Mouse (Mus musculus) olfactory bulb, adult 2 months (tissue): Measurements from ENCODE around the gene Pde4b. TPM values are rescaled to one million over a fixed set of nuclear protein-coding genes. Genes with fewer than 3 reads are reported as not detected.

Experiments used
- H3K27ac ChIP-seq: fragments of 200-500 bp; 2 replicates; pipeline ENCODE4 v1.5.1; 2012; ENCODE audit warnings: low read depth, low read length; ENCODE audit not compliant: insufficient read depth
- H3K4me1 ChIP-seq: fragments of 200-500 bp; 2 replicates; pipeline ENCODE4 v1.6.1; 2012; ENCODE audit warnings: low read length; ENCODE audit not compliant: control insufficient read depth, insufficient read depth
- H3K4me3 ChIP-seq: fragments of 200-500 bp; 2 replicates; pipeline ENCODE4 v1.5.1; 2012; ENCODE audit warnings: mild to moderate bottlenecking, low read depth, low read length, moderate library complexity; ENCODE audit not compliant: insufficient read depth
- CTCF ChIP-seq: fragments of 200-500 bp; IDR thresholded peaks from 2 replicates; pipeline ENCODE4 v1.5.1; 2012; ENCODE audit warnings: low read depth, mild to moderate bottlenecking, low read length, moderate library complexity; ENCODE audit not compliant: insufficient read depth
- POLR2A ChIP-seq: fragments of 200-500 bp; IDR thresholded peaks from 2 replicates; pipeline ENCODE4 v1.6.1; 2012; ENCODE audit warnings: mild to moderate bottlenecking, low read depth, low read length, moderate library complexity; ENCODE audit not compliant: insufficient read depth
- WGBS: fragments of 180-500 bp; shearing (Covaris S2); methylation state at CpG from one replicate; pipeline ENCODE4 v1.1.7; 2018; 5-methylcytosine and 5-hydroxymethylcytosine counted together
- polyA plus RNA-seq: library from polyadenylated mRNA; stranded (reverse); fragments of >200 nt; gene quantifications from 2 replicates; pipeline ENCODE4 v1.2.4, GENCODE M21; 2012; ENCODE audit warnings: low replicate concordance; ENCODE audit not compliant: missing spikeins, insufficient read depth, insufficient read length

Pde4b gene
- polyA plus RNA-seq, 1 experiment = not detected

DNA sequence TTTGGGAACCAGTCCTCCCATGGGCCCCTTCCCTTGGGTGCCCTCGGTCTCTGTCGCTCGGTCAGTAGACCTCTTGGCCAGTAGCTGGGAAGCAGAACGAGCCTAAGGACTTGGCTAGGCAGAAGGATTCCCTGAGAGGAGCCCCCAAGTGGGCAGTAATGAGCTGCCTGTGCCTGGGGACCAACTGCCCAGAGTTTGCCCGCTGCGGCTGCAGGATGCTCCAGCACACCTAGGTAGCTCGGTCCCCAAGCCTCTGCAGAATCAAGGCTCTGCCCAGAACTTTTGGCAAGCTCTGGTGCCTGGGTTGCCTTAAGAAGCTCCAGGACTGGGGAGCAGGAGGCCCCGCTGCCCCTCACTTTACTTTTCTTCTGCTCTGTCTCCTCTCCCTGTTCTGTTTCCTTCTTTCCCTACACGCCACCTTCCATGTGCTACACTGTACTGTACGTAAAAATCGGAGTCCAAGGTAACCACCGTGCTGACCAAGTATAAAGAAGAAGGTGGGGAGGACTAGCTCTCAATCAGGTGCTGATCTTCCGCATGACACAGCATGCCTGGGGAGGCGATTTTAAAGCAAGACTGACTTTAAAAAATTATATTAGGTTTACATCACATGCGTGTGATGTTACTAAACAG, 1.0 kb downstream of the Pde4b start:
- WGBS = 26% methylated on average over 15 of the region's 15 CpGs
- H3K27ac ChIP-seq = no peak overlapping the region
- TF ChIP-seq CTCF (no peak), POLR2A (no peak)

DNA sequence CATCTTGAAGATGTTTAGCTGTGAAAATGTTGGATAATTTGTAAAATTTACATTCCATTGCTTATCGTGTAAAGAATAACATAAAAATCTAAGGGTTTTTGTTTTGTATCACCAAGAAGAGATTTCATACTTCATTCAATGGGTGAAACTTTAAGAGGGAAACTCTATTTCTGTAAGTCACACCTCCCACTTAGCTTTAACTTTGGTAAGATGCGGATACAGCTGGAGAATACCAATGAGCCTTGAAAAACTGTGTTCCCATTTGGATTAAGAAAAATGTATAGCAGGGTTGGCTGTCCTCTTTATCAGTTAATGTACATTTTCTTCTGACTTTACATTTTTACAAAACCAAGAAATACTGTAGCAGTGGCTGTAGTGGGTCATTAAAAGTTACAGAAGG, 8.5 kb downstream of the Pde4b start:
- no peaks in the 10 kb centered on the region for H3K4me1 ChIP-seq
- H3K27ac ChIP-seq = no peak overlapping the region
- no peak overlapping the region for H3K4me3 ChIP-seq
- TF ChIP-seq POLR2A (no peak), CTCF (no peak)
- 89% methylated on average over 2 of the region's 2 CpGs for WGBS

More for the DNA sequence above, 1.0 kb downstream of the Pde4b start:
- Histone ChIP-seq H3K4me3 (peak overlapping the region; percentile 54), H3K4me1 (peaks cover 13% of the 10 kb centered on the region)

GRCm38 (mm10) chr4:102102241-102102640, 14.9 kb downstream of the Pde4b start:
- TF ChIP-seq POLR2A (no peak), CTCF (no peak)
- Histone ChIP-seq H3K27ac (no peak overlapping the region), H3K4me3 (no peak overlapping the region), H3K4me1 (no peaks in the 10 kb centered on the region)
- 89% methylated on average over 4 of the region's 4 CpGs for WGBS

GRCm38 (mm10) chr4:102104534-102105014, 17.2 kb downstream of the Pde4b start:
- no peak for TF ChIP-seq POLR2A
- TF ChIP-seq CTCF = no peak
- WGBS = 66% methylated on average over 2 of the region's 2 CpGs
- Histone ChIP-seq H3K4me3 (no peak overlapping the region), H3K27ac (no peak overlapping the region), H3K4me1 (no peaks in the 10 kb centered on the region)

DNA sequence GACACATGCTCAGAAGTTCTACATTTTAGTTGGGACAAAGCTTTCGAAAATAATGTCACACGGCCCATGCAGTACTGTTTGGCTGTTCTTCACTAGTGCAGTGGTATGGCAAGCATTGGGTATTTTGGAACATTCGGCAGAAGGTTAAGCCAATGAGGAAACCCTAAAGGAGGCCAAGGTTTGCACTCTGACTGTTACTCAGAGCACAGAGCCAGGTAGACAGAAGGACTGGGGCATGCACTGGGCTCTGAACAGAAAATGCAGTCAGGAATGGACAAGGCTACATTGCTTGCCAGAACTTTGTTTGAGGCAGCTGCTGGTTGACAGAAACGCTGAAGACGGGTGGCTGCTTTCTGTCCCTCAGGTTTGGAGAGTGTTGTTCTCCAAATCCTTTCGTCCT, 19.4 kb downstream of the Pde4b start:
- WGBS = 93% methylated on average over 6 of the region's 6 CpGs
- Histone ChIP-seq H3K27ac (no peak overlapping the region), H3K4me3 (no peak overlapping the region), H3K4me1 (no peaks in the 10 kb centered on the region)
- TF ChIP-seq CTCF (no peak), POLR2A (no peak)

- WGBS = 78% methylated on average over 3 of the region's 3 CpGs
- TF ChIP-seq CTCF = no peak
- Histone ChIP-seq H3K4me1 (no peaks in the 10 kb centered on the region), H3K27ac (no peak overlapping the region), H3K4me3 (no peak overlapping the region)
Measured at GRCm38 (mm10) chr4:102119454-102119853, 32.1 kb downstream of the Pde4b start.

DNA sequence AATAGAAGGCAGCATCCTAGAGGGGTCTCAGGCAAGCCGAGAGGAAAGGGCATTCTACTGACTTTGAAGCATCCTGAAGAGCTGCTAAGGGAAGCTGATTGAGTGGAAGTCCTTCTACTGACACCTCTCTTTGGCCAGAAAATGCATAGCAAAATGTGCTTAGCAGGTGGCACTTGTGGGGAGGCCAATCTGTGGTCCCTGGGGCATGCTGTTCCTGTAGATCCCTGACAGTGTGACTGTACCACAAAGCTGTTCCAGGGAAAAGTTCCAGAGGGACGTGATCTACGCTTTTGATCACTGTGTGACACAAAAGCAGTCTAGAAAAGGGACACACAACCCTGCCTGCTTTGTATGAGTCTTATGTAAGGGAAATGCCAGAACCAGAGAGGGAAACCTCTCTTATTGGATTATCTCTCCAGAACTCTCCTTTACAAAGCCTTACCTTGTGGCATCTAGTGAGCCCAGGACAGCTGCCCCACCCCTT, 49.1 kb downstream of the Pde4b start:
- Histone ChIP-seq H3K4me1 (no peaks in the 10 kb centered on the region), H3K4me3 (no peak overlapping the region), H3K27ac (no peak overlapping the region)
- 86% methylated on average over 3 of the region's 3 CpGs for WGBS
- TF ChIP-seq POLR2A = no peak
- no peak for TF ChIP-seq CTCF

- Histone ChIP-seq H3K4me3 (no peak overlapping the region), H3K4me1 (no peaks in the 10 kb centered on the region), H3K27ac (no peak overlapping the region)
- 78% methylated on average over 4 of the region's 4 CpGs for WGBS
- TF ChIP-seq POLR2A = no peak
- TF ChIP-seq CTCF = no peak
Measured at GRCm38 (mm10) chr4:102138346-102138745, 51.0 kb downstream of the Pde4b start.

- TF ChIP-seq CTCF (no peak), POLR2A (no peak)
- 91% methylated on average over 3 of the region's 3 CpGs for WGBS
Measured at GRCm38 (mm10) chr4:102141241-102141640, 53.9 kb downstream of the Pde4b start.

DNA sequence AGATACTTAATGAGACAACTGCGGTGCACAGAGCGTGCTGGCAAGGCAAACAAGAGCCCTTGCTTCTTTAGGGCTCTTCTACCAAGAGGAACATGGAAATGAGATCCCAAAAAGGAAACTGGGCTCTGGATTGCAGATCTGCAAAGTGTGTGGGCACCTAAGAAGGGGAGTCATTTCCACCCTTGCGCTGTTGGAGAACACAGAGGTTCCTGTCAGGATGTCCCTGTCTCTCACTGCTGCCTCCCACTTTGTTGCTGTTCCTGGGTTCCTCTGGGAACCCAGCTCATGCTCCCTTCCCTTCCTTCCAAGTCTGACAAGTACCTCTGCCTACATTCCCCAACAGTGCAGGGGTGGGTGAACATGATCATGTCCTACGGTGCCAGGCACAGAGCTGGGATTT, 61.4 kb downstream of the Pde4b start:
- 43% methylated on average over 4 of the region's 4 CpGs for WGBS
- TF ChIP-seq POLR2A (no peak), CTCF (no peak)
- H3K27ac ChIP-seq = no peak overlapping the region
- H3K4me3 ChIP-seq = no peak overlapping the region
- peaks cover 4% of the 10 kb centered on the region; the same call in 1 of the 2 replicates for H3K4me1 ChIP-seq

More at GRCm38 (mm10) chr4:102141241-102141640, 53.9 kb downstream of the Pde4b start:
- Histone ChIP-seq H3K27ac (no peak overlapping the region), H3K4me1 (no peaks in the 10 kb centered on the region), H3K4me3 (no peak overlapping the region)
